12 mouse cellular contexts compared by ENCODE assay signal in genomic region chr8:93592302-93592651, GRCm38 (mm10). TPM values are rescaled to one million over a fixed set of nuclear protein-coding genes. Genes with fewer than 3 reads are reported as not detected.
DNase-seq lines count a peak whose midpoint lies in the region; ATAC-seq lines count a peak whose summit lies in the region.
"Had no signal": no experiment of that assay in that cellular context is flagged by ENCODE, and none has a peak within 500 bp of the region (broad histone marks: within the 10 kb centered on the region; RNA-seq: fewer than 3 reads in every experiment).

No protein-coding gene starts in this region.

- H3K4me2 ChIP-seq in heart, embryonic 13.5 days: no peak overlapping the region
- no peak overlapping the region for H3K4me2 ChIP-seq in forebrain, embryonic 16.5 days (ENCODE audit: low read length)
- H3K4me2 ChIP-seq in midbrain, embryonic 12.5 days (replicated peaks): no peak overlapping the region
- H3K4me2 ChIP-seq: embryonic facial prominence, embryonic 13.5 days; heart, embryonic 15.5 days; intestine, embryonic 15.5 days; liver, embryonic 13.5 days had no signal

- no peaks in the 10 kb centered on the region for H3K27me3 ChIP-seq in heart, embryonic 13.5 days (replicated peaks)
- H3K27me3 ChIP-seq in forebrain, embryonic 16.5 days (replicated peaks; ENCODE audit: control insufficient read depth, insufficient read depth, low read length): no peaks in the 10 kb centered on the region
- no peaks in the 10 kb centered on the region for H3K27me3 ChIP-seq in midbrain, embryonic 12.5 days
- H3K27me3 ChIP-seq: embryonic facial prominence, embryonic 13.5 days; heart, embryonic 15.5 days; intestine, embryonic 15.5 days; liver, embryonic 13.5 days had no signal

- no peaks in the 10 kb centered on the region; the same call in 1 of the 2 replicates for H3K9me3 ChIP-seq in heart, embryonic 13.5 days
- no peaks in the 10 kb centered on the region for H3K9me3 ChIP-seq in forebrain, embryonic 16.5 days (ENCODE audit: control insufficient read depth, low read length)
- no peaks in the 10 kb centered on the region for H3K9me3 ChIP-seq in midbrain, embryonic 12.5 days
- H3K9me3 ChIP-seq: embryonic facial prominence, embryonic 13.5 days; heart, embryonic 15.5 days; intestine, embryonic 15.5 days; liver, embryonic 13.5 days had no signal

- H3K36me3 ChIP-seq in heart, embryonic 13.5 days: no peaks in the 10 kb centered on the region
- no peaks in the 10 kb centered on the region for H3K36me3 ChIP-seq in forebrain, embryonic 16.5 days (ENCODE audit: control insufficient read depth, insufficient read depth)
- H3K36me3 ChIP-seq in midbrain, embryonic 12.5 days: no peaks in the 10 kb centered on the region
- H3K36me3 ChIP-seq: embryonic facial prominence, embryonic 13.5 days; heart, embryonic 15.5 days; intestine, embryonic 15.5 days; liver, embryonic 13.5 days had no signal

- no peak for DNase-seq in heart, adult 18-20 months
- peak; percentile 66 for DNase-seq in R1 (ENCODE audit: low read depth, low spot score)
- no peak for DNase-seq in thymus, adult 18-20 months
- DNase-seq in kidney, adult 11 months: no peak

- WGBS in heart, embryonic 13.5 days: 24% methylated on average over 3 of the region's 3 CpGs
- 7% methylated on average over 3 of the region's 3 CpGs for WGBS in forebrain, embryonic 16.5 days
- 14% methylated on average over 3 of the region's 3 CpGs for WGBS in midbrain, embryonic 12.5 days

- H3K4me3 ChIP-seq in heart, embryonic 13.5 days: no peak overlapping the region
- no peak overlapping the region for H3K4me3 ChIP-seq in forebrain, embryonic 16.5 days (replicated peaks; ENCODE audit: low read length)
- H3K4me3 ChIP-seq in midbrain, embryonic 12.5 days: no peak overlapping the region
- H3K4me3 ChIP-seq: embryonic facial prominence, embryonic 13.5 days; heart, embryonic 15.5 days; intestine, embryonic 15.5 days; liver, embryonic 13.5 days had no signal

- ATAC-seq in heart, embryonic 13.5 days (ENCODE audit: extremely low read depth, insufficient number of reproducible peaks, low FRiP score, low TSS enrichment): no peak
- ATAC-seq in forebrain, embryonic 16.5 days: peak; percentile 22
- no peak for ATAC-seq in midbrain, embryonic 12.5 days (ENCODE audit: low FRiP score, low read depth)

- peak overlapping the region; percentile 38; the same call in 1 of the 2 replicates for H3K9ac ChIP-seq in heart, embryonic 13.5 days
- H3K9ac ChIP-seq in forebrain, embryonic 16.5 days (replicated peaks; ENCODE audit: low read depth, low read length): peak overlapping the region; percentile 4; the same call in 1 of the 2 replicates
- H3K9ac ChIP-seq in midbrain, embryonic 12.5 days (replicated peaks): 0 out of 2 replicates have a peak overlapping the region, but pooled peaks have one; percentile 4
- H3K9ac ChIP-seq: embryonic facial prominence, embryonic 13.5 days; heart, embryonic 15.5 days; intestine, embryonic 15.5 days; liver, embryonic 13.5 days had no signal

- H3K27ac ChIP-seq in heart, embryonic 13.5 days (replicated peaks): no peak overlapping the region
- H3K27ac ChIP-seq in forebrain, embryonic 16.5 days (ENCODE audit: low read length): 0 out of 2 replicates have a peak overlapping the region, but pooled peaks have one; percentile 4
- H3K27ac ChIP-seq in midbrain, embryonic 12.5 days (replicated peaks): no peak overlapping the region
- H3K27ac ChIP-seq: embryonic facial prominence, embryonic 13.5 days; heart, embryonic 15.5 days; intestine, embryonic 15.5 days; liver, embryonic 13.5 days had no signal

- H3K4me1 ChIP-seq in heart, embryonic 13.5 days: no peaks in the 10 kb centered on the region
- peaks cover 3% of the 10 kb centered on the region; the same call in 1 of the 2 replicates for H3K4me1 ChIP-seq in forebrain, embryonic 16.5 days (replicated peaks; ENCODE audit: control insufficient read depth, insufficient read depth, low read length)
- H3K4me1 ChIP-seq in midbrain, embryonic 12.5 days: peaks cover 7% of the 10 kb centered on the region; the same call in 1 of the 2 replicates
- H3K4me1 ChIP-seq: embryonic facial prominence, embryonic 13.5 days; intestine, embryonic 15.5 days; liver, embryonic 13.5 days had no signal

RNA-seq across cellular contexts. Expression of gene Ces5a, which starts 56.6 kb away (rescaled TPM):
- polyA plus RNA-seq in heart, embryonic 13.5 days (2015; fragmentation: Nextera tagmentation; extraction: Ambion mirVana): 0.21 and 0.32 TPM in 2 replicates
- not detected for total RNA-seq in heart, adult 18-20 months (2021)
- polyA plus RNA-seq in forebrain, embryonic 16.5 days (2015; fragmentation: Nextera tagmentation; extraction: Ambion mirVana): 0.75 and 0.88 TPM in 2 replicates
- not detected in 2 replicates for polyA plus RNA-seq in midbrain, embryonic 12.5 days (2016; fragmentation: Nextera tagmentation; extraction: Ambion mirVana)
- polyA plus RNA-seq: embryonic facial prominence, embryonic 13.5 days; intestine, embryonic 15.5 days; liver, embryonic 13.5 days; stomach, embryonic 14.5 days had no signal
